Mouse (Mus musculus): ENCODE measurements around the gene Foxn3. TPM values are rescaled to one million over a fixed set of nuclear protein-coding genes. Genes with fewer than 3 reads are reported as not detected.

The Foxn3 gene
- total and polyA plus RNA-seq, 2 experiments from 2014 or later = 50.4 to 69.0 TPM

DNA sequence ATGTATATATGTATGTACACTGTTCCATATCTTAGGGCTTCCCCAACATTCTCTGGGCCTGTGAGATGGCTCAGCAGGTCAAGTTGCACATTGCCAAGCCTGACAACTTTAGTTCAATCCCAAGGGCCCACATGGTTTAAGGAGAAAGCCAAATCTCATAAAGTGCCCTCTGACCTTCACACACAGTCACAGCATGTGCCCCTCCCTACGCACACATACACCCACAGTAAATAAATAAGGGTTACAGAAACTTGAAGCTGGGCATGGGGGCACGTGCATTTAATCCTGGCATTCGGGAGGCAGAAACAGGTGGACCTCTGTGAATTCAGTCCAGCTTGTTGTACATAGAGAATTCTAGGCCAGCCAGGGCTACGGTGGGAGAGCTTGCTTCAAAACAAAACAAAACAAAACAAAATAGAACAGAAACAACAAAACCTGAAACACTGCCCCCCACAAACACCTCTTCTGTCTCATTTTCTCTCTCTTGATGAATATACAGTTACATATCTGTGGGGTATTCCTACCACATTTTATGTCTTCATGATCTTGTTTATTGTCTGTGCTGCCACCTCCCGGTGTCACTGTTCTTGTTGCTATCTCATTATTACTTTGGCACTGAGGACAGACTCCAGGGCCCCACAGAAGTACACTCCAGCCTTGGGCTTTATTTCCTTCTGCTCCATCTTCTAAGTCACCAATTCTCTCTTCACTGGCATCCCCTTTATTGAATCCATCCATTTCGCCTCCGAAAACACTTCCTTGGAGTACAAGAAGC lies 19.8 kb downstream of the Foxn3 start:
- no peak for TF ChIP-seq CTCF (IDR thresholded peaks at IDR 0.05; ENCODE audit: low read depth)
- no peak overlapping the region for H3K9ac ChIP-seq (replicated peaks; ENCODE audit: low read length)
- no peaks in the 10 kb centered on the region for H3K36me3 ChIP-seq (ENCODE audit: insufficient read depth, low read length)
- DNase-seq (ENCODE audit: low spot score) = no peak
- no peaks in the 10 kb centered on the region for H3K9me3 ChIP-seq (ENCODE audit: low read length)
- no peak for ATAC-seq
- WGBS = 94% methylated on average over 7 of the region's 7 CpGs
- no peak overlapping the region for H3K4me3 ChIP-seq (ENCODE audit: low read length)
- H3K4me2 ChIP-seq (ENCODE audit: low read depth, low read length) = no peak overlapping the region
- H3K27ac ChIP-seq = no peak overlapping the region
- no peaks in the 10 kb centered on the region for H3K27me3 ChIP-seq (ENCODE audit: insufficient read depth, low read length)
- no peaks in the 10 kb centered on the region for H3K4me1 ChIP-seq (ENCODE audit: insufficient read depth, low read length)

DNA sequence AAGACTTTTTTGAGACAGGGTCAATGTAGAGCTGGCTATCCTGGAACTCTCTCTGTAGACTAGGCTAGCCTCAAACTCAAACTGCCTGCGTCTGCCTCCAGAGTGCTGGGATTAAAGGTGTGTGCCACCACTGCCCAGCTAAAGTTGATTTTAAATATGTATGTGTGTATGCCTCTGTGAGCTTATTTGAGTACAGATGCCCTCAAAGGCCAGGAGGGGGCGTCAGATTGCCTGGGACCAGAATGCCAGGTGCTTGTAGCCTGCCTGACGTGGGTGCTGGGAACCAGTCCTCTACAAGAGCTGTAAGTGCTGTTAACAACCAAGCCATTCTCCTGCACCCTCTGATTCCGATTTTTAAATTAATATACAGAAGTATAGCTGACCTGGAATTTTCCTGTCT lies 23.2 kb downstream of the Foxn3 start:
- Histone ChIP-seq H3K27ac (no peak overlapping the region), H3K9ac (replicated peaks; ENCODE audit: low read length) (no peak overlapping the region), H3K4me3 (ENCODE audit: low read length) (no peak overlapping the region), H3K4me2 (ENCODE audit: low read depth, low read length) (no peak overlapping the region), H3K36me3 (ENCODE audit: insufficient read depth, low read length) (no peaks in the 10 kb centered on the region), H3K9me3 (ENCODE audit: low read length) (no peaks in the 10 kb centered on the region), H3K4me1 (ENCODE audit: insufficient read depth, low read length) (no peaks in the 10 kb centered on the region), H3K27me3 (ENCODE audit: insufficient read depth, low read length) (no peaks in the 10 kb centered on the region)
- DNase-seq (ENCODE audit: low spot score) = no peak
- TF ChIP-seq CTCF (IDR thresholded peaks at IDR 0.05; ENCODE audit: low read depth) = no peak
- no peak for ATAC-seq
- 93% methylated on average over 4 of the region's 4 CpGs for WGBS

DNA sequence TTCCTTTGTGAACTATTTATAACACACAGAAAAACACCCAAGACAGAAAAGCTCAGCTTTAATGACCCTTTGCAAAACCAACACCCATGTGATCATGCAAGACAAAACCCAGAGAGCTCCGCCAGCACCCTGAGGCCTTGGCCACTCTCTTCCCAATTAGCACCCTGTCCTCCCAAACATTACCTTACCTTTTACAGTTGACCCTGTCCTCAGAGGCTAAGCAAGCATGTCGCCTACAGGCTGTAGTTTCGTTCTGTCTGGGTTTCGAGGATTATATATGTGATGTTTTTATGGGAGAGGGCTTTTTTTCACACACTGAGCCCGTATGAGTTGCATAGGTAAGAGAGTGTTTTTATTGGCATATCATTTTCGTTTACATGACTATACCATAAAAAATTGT lies 26.1 kb downstream of the Foxn3 start:
- Histone ChIP-seq H3K4me1 (ENCODE audit: insufficient read depth, low read length) (no peaks in the 10 kb centered on the region), H3K9ac (replicated peaks; ENCODE audit: low read length) (no peak overlapping the region), H3K9me3 (ENCODE audit: low read length) (no peaks in the 10 kb centered on the region), H3K27ac (no peak overlapping the region), H3K36me3 (ENCODE audit: insufficient read depth, low read length) (no peaks in the 10 kb centered on the region), H3K27me3 (ENCODE audit: insufficient read depth, low read length) (no peaks in the 10 kb centered on the region), H3K4me3 (ENCODE audit: low read length) (no peak overlapping the region), H3K4me2 (ENCODE audit: low read depth, low read length) (no peak overlapping the region)
- WGBS = 89% methylated on average over 6 of the region's 6 CpGs
- no peak for TF ChIP-seq CTCF (IDR thresholded peaks at IDR 0.05; ENCODE audit: low read depth)
- ATAC-seq (no peak), DNase-seq (ENCODE audit: low spot score) (no peak)

DNA sequence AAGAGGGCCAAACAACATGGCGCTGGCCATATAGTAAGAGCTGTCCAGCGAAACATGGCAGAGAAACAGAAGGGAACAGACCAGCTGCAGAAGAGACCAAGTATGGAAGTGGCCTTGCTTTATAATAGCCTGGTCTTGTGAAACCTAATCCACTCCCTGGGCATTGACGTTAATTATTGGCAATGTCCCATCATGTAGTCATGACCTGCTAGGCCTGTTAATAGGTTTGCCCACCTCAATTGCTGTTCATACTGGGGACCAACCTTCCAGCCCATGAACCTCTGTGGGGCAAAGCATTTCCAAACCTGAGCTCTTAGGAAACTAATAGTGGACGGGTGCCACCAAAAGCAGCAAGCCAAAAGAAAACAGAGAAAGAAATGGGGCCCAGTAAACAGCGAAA lies 27.0 kb downstream of the Foxn3 start:
- Histone ChIP-seq H3K27me3 (ENCODE audit: insufficient read depth, low read length) (no peaks in the 10 kb centered on the region), H3K4me2 (ENCODE audit: low read depth, low read length) (no peak overlapping the region), H3K27ac (no peak overlapping the region), H3K9ac (replicated peaks; ENCODE audit: low read length) (no peak overlapping the region), H3K4me3 (ENCODE audit: low read length) (no peak overlapping the region), H3K36me3 (ENCODE audit: insufficient read depth, low read length) (no peaks in the 10 kb centered on the region), H3K4me1 (ENCODE audit: insufficient read depth, low read length) (no peaks in the 10 kb centered on the region), H3K9me3 (ENCODE audit: low read length) (no peaks in the 10 kb centered on the region)
- WGBS = 96% methylated on average over 5 of the region's 5 CpGs
- DNase-seq (ENCODE audit: low spot score) = no peak
- no peak for TF ChIP-seq CTCF (IDR thresholded peaks at IDR 0.05; ENCODE audit: low read depth)
- no peak for ATAC-seq

DNA sequence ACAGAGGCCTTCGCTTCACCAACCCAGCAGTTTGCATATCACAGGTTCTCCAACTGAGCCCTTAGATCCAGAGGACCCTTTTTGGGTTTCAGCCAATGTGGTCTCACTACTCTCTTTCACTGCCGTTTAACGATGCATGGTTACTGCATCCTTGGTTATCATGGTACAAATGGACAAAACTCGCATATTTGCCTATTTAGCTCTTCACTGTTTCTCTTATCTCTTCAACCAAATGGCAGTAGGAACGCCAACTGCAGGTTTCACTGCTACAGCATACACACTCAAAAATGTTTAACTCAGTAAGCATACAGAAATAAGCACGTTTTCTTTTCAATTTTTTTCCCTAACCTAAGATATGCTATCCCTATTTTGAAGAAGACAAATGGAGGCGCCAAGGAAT lies 31.0 kb downstream of the Foxn3 start:
- WGBS = 85% methylated on average over 7 of the region's 7 CpGs
- no peak overlapping the region for H3K4me2 ChIP-seq (ENCODE audit: low read depth, low read length)
- ATAC-seq (no peak), DNase-seq (ENCODE audit: low spot score) (no peak)
- no peak overlapping the region for H3K27ac ChIP-seq
- H3K36me3 ChIP-seq (ENCODE audit: insufficient read depth, low read length) = no peaks in the 10 kb centered on the region
- H3K9me3 ChIP-seq (ENCODE audit: low read length) = no peaks in the 10 kb centered on the region
- no peaks in the 10 kb centered on the region for H3K27me3 ChIP-seq (ENCODE audit: insufficient read depth, low read length)
- no peaks in the 10 kb centered on the region for H3K4me1 ChIP-seq (ENCODE audit: insufficient read depth, low read length)
- no peak overlapping the region for H3K9ac ChIP-seq (replicated peaks; ENCODE audit: low read length)
- no peak for TF ChIP-seq CTCF (IDR thresholded peaks at IDR 0.05; ENCODE audit: low read depth)
- no peak overlapping the region for H3K4me3 ChIP-seq (ENCODE audit: low read length)

DNA sequence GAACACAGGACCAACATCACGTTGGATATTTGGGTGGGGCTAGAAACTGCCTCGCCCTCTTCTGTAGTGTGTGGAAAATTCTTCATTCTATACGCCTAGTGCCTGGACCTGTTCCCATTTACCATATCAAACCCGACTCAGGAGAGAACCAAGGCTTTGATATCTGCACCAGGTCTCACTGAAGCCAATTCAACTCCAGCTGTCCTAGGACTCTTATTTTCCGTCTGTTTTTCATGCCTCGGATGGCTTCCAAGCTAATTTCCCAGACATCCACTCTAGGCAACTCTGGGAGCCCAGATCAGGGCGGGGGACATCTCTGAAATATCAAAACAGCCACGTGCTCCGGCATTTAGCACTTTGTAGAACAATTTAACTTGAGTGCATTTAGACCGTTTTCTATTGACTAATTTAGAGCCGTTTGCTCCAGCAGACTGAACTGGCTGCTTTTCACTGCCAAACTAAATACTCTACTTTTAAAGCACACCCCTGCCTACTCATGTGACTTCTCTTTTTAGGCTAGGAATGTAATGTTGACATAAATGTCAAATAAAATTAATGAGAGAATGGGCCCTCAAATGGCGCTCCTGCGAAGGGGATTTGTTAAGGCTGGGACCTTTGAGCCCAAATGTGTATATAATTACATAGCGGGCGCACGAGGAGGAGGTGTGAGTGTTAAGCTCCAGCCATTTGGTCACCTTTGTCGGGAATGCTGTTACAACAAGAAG lies 33.5 kb downstream of the Foxn3 start:
- Histone ChIP-seq H3K9me3 (ENCODE audit: low read length) (no peaks in the 10 kb centered on the region), H3K36me3 (ENCODE audit: insufficient read depth, low read length) (no peaks in the 10 kb centered on the region), H3K27ac (no peak overlapping the region), H3K27me3 (ENCODE audit: insufficient read depth, low read length) (no peaks in the 10 kb centered on the region), H3K4me2 (ENCODE audit: low read depth, low read length) (no peak overlapping the region), H3K4me3 (ENCODE audit: low read length) (no peak overlapping the region), H3K4me1 (ENCODE audit: insufficient read depth, low read length) (no peaks in the 10 kb centered on the region), H3K9ac (replicated peaks; ENCODE audit: low read length) (no peak overlapping the region)
- no peak for DNase-seq (ENCODE audit: low spot score)
- no peak for ATAC-seq
- TF ChIP-seq CTCF (IDR thresholded peaks at IDR 0.05; ENCODE audit: low read depth) = no peak
- WGBS = 69% methylated on average over 17 of the region's 17 CpGs

DNA sequence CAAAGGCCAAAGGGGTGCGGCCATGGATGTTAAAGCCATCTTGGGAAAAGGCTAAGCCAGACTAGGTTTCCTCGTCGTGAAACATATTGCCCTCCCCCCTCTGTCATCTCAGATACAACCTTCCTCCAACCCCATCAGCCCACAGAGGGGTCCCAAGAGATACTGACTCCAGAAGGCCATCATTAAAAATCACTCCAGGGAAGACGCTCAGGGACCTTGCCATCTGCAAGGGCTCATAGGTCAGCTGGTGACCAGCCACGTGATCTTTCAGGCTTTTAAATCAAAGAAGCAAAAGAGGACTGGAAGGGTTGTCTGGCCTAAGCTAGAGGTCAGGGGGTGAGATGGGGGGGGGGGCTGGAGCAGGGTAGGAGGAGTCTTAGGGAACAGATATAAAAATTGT lies 34.4 kb downstream of the Foxn3 start:
- WGBS = 64% methylated on average over 5 of the region's 5 CpGs
- ATAC-seq = no peak
- no peak overlapping the region for H3K9ac ChIP-seq (replicated peaks; ENCODE audit: low read length)

More for the DNA sequence above, 34.4 kb downstream of the Foxn3 start:
- H3K36me3 ChIP-seq (ENCODE audit: insufficient read depth, low read length) = no peaks in the 10 kb centered on the region
- no peaks in the 10 kb centered on the region for H3K4me1 ChIP-seq (ENCODE audit: insufficient read depth, low read length)
- no peak overlapping the region for H3K4me3 ChIP-seq (ENCODE audit: low read length)
- no peaks in the 10 kb centered on the region for H3K27me3 ChIP-seq (ENCODE audit: insufficient read depth, low read length)
- H3K27ac ChIP-seq = no peak overlapping the region
- no peak for DNase-seq (ENCODE audit: low spot score)
- H3K9me3 ChIP-seq (ENCODE audit: low read length) = no peaks in the 10 kb centered on the region
- H3K4me2 ChIP-seq (ENCODE audit: low read depth, low read length) = no peak overlapping the region
- TF ChIP-seq CTCF (IDR thresholded peaks at IDR 0.05; ENCODE audit: low read depth) = no peak
